Mouse (Mus musculus): ENCODE measurements at regions not wholly inside any gene's neighbourhood (a gene's known extent, or its start where the extent isn't known, plus 50 kb on each side); places are given as distances from the start of the nearest gene placed in this dataset.

DNA sequence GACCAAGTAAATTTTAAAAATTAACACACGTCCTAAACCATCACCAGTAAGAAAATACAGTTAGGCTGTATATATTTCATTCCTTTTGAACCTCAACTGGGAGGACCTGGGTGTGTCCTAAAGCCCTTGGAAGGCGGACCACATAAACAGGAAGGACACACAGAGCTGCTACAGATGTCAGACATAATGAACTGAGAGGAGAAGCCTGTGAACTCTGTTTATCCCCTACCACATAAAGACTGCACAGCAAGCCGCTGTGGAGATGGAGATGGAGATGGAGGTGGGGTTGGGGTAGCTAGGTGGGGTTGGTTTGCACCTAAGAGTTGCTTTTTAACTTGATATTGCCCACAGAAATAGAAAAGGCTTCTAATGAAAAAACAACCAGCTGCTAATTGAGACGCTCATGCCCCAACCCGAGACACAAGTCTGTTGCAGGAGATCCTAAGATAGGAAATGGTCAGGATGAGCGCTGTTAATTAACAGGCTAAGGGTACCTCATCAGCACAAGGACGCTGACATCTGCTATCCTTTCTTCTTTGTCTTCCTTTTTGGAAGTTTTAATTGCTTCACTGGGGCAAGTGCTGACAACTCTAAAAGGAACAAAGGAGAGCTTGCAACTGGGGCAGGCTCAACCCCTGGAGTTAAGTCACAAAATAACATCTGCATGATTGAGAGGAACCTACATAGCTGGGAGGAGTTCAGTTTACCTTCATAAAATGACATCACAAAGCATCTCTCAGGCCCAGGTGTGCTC lies 119.3 kb upstream of the Lyplal1 start:
- DNase-seq (ENCODE audit: low spot score): no peak

DNA sequence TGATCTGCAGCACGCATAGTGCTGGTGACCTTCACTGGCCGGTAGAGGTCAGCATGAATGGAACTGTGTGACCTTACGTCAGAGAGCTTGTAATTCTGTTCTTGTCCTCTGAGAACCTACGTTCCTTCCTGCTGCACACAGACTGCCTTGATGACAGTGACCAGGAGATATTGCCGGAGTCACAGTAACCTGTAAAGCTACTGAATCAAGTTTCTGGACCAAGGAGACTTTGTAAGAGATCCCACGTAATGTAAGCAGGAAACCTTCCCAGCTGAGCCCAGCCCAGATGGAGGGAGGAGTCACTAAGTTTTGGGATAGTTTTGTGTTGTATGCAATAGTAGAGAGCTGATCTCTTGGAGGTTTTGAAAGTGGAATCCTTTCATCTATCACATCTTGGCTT lies 117.4 kb upstream of the Lyplal1 start:
- DNase-seq (ENCODE audit: low spot score): no peak

DNA sequence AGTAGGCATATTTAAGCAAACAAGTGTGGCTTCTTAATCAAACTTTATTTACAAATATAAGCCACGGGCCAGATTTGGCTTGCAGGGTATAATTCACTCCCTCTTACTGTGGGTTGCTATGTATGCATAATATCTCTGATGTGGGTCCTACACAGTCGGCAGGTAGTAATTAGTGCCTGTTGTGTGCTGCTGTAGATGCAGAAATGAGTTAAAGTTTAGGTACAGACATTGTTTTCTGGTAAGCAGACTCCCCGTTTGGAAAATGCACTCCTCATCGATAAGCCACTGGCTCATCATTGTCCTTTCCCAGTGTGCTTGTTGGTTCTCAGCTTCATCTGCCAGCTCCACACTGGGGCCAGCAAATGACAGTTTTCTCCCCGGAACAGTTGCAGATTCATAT lies 113.4 kb upstream of the Lyplal1 start:
- no peak for DNase-seq (ENCODE audit: low spot score)

DNA sequence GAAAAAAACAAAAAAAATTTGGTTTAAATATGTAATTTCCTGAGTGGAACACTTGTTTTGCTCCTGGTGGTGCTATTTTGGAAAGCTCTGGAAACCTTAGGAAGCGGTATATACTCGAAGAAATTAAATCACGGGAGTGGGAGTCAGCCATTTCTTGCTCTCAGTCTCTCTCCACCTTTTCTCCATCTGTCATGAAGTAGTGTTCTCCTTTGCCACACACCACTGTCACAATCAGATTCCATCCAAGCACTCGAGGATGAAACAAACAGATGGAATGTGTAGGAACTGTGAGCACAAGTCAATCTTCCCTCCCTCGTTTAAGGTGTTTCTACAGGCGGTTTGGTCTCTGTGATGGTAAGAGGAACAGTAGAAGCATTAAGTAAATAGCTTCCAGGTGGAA lies 112.7 kb upstream of the Lyplal1 start:
- no peak for DNase-seq (ENCODE audit: low spot score)

DNA sequence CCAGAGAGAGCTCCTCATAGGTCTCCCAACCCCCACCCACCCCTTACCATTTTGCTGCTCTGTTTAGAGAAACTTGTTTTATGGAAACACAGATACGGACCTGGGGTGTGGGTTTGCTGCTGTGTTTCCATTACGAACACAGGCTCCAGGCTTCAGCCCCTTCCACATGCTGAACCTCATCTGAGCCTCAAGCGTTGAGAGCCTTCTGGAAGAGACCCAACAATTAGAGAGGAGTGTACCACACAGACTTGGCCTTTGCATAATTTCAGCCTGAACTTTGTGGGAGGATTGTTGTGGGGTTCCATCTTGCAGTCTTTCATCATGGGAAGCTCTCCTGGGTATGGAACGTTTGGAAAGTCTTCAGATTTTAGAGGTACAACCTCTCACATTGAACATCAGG lies 111.3 kb upstream of the Lyplal1 start:
- DNase-seq (ENCODE audit: low spot score): no peak

DNA sequence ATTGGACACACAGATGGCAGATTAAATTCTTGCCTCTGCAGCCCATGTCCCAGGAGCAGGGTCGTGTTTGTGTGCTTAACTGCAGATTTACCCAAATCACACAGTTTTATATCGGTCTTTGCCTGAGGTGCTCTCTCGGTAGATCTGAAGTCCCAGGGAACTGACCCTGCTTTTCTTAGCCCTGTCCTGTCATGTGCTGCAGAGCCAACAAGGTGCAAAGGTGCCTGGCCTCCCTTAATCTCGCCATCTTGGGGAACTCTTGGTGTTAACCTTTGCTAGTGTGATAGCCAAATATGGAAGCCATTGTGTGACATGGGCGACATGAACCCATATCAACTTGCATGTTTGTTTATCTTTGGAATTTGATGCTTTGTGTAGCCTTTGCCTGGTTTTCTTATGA lies 107.1 kb upstream of the Lyplal1 start:
- no peak for DNase-seq (ENCODE audit: low spot score)

DNA sequence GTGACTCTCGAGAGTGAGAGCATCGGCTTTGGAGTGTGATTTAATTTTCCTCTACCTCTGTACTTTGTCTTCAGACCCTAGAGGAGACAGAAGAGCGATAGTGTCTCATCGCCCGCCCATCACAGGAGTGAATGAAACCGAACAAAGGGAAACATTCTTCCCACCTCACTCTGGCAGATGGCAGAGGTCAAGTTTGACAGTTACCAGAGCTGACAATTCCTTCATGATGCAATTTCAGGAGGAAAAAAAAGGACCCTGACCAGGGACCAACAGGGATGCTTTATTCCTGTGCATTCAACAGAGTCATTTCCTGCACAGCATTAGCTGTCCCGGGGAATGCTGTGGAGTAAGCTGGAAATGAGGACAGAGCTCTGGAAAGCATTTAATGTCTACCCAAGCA lies 106.3 kb upstream of the Lyplal1 start:
- DNase-seq (ENCODE audit: low spot score): no peak

DNA sequence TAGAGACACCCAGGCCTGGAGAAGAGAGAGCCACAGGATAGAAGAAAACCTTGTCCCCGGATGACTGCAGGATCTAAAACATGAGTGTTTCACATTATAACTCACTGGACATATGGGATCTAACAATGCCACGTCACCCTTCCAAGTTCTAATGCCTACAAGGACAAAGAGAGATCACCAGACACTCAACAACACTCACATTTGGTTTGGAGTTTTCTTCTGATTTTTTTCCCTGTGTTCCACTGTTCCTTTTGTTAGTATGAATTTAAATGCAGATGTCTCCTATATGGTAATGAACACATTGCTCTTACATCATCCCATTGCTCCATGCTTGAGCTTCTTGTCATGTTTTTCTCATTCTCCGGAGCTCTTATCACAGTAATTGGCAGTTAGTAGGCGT lies 101.9 kb upstream of the Lyplal1 start:
- no peak for DNase-seq (ENCODE audit: low spot score)

DNA sequence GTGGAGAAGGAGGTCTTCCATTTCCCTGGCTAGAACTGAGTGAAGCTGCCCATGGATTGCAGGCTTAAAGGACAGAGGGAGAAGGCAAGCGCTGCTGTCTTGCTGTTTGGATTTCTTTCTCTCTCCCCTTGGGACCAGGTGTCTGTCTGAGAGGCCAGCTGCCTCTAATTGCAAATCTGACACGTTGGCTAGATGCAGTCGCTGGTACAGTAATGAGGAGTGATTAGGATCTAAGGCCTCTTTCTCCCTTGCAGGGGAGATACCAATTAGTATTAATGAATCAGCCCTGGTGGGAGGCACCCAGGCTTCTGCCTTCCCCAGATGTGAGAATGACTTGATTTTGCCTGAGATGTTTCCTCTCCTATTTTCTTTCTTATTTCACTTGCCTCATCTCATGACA lies 100.1 kb upstream of the Lyplal1 start:
- no peak for DNase-seq (ENCODE audit: low spot score)

DNA sequence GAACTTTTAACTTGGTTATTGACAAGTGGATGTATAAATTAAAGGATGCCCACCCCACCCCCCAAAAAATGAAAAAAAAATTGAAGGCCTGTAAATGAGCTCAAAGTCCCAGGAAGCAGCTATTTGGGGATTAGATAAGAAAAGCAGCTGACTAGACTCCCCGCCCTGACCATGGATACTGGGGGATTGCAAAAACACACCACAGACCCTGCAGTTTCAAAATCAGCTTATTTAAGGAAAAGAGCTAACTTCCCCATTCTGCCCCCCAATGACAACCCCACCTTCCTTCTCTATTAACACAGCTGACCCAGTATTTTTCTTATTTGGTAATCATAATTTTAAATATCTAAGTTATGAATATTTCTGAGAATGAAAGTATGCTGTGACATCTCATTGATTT lies 87.0 kb upstream of the Lyplal1 start:
- DNase-seq (ENCODE audit: low spot score): no peak

DNA sequence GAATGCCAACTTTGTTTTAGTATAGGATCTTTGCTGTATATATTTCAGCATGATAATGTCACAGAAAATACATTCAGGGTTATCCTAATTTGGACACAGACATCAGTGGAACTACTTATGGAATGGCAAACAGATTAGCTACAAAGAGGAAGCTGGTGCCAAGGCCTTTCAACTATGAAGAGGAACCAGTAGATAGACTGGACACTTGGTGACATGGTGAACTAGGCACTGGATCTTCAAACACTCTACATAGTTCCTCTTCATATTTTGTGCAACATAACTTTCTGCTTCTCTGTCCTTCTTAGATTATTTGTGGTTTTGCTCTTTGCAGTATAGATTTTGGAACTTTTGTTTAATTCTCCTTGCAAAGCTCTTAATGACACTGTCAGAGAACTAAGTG lies 85.4 kb upstream of the Lyplal1 start:
- DNase-seq (ENCODE audit: low spot score): no peak

DNA sequence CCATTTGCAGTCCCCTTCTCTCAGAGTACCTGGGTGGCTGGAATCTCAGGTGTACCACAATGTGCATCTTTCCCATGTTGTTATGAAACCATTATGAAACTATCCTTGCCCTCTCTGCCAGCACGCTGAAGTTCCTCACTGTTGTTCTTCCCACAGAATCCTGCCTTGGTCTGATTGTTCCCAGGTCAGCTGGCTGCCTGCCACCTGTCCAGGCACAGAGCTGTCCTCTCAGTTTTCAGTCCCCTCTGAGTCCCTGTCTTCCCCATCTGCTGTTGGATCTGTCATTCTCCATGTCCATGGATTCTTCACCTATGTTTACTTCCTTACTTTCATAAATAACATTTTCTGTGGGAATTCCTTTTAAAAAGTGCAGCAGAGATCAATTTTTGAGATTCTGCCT lies 81.3 kb upstream of the Lyplal1 start:
- DNase-seq (ENCODE audit: low spot score): no peak

DNA sequence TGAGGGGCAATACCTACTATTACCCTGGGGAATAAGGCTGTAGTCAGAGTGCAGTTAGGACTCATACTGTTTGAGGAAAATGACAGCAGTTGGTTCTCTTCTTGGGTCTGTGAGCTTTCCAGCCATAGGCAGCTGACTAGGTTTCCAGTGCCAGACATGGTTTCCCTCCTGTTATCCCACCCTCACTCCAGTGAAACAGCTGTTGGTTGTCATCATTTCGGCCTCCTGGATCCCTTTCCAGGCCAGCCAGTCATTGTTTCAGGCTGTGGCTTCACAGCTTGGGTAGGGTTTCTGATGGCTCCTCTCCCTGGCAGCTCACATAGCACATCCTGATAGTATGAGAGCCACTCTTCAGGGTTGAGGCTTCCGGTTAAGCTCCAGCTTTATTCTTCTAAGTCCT lies 79.9 kb upstream of the Lyplal1 start:
- no peak for DNase-seq (ENCODE audit: low spot score)

DNA sequence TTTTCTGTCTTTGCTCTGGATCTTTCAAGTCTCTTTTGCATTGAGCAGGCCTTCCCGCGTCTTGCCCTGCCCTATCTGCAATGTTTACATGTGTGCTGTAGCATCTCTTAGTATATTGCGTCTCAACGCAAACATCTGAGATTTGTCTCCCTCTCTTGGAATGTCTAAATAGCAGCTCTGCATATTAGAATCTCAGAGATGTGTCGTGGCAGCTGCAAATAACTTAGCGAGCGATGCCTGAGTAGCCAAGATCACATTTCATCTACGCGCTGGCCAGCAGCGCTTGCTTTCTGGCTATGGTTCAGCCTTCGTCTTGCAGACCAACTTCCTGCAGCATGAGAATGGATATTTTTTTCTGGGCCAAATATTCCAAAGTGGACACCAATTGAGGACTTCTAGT lies 72.3 kb upstream of the Lyplal1 start:
- peak; percentile 5 for DNase-seq (ENCODE audit: low spot score)

DNA sequence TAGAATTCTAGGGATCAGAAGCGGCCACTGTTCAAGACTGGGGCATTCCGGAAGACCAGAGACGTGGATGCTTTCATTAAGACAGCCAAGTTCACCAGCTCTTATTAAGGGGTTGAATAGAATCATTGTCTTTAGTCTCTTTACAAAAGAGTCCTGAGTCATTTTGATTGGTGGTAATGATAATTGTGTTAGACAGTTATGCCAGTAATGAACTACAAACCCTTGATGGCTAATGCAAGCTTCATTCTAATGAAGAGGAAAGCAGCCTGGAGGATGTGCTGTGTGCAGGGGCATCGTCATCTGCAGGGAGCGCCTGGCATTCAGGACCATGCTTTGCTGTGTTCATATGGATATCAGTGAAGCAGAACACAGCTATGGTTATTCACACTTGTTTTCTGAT lies 70.3 kb upstream of the Lyplal1 start:
- no peak for DNase-seq (ENCODE audit: low spot score)

DNA sequence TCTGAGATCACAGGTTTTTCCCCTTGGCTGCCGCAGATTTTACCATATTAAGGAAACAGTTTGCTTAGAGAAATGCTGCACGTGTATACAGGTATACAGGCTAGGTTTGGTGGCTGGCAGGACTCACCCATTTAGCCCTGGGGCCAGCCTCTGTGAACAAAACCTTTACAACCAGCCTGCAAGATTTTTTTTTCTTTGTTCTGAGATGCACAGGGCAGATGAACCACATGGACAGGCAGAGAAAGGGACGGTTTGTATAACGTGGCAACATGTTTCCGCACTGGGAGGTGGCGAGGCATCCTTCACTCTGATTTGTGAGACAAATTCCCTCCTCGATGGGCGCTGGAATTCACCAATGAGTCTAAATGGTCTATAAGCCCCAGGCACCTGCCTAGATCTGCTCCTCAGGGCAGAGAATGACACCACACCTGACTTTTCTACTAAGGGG lies 66.1 kb upstream of the Lyplal1 start:
- DNase-seq (ENCODE audit: low spot score): no peak

DNA sequence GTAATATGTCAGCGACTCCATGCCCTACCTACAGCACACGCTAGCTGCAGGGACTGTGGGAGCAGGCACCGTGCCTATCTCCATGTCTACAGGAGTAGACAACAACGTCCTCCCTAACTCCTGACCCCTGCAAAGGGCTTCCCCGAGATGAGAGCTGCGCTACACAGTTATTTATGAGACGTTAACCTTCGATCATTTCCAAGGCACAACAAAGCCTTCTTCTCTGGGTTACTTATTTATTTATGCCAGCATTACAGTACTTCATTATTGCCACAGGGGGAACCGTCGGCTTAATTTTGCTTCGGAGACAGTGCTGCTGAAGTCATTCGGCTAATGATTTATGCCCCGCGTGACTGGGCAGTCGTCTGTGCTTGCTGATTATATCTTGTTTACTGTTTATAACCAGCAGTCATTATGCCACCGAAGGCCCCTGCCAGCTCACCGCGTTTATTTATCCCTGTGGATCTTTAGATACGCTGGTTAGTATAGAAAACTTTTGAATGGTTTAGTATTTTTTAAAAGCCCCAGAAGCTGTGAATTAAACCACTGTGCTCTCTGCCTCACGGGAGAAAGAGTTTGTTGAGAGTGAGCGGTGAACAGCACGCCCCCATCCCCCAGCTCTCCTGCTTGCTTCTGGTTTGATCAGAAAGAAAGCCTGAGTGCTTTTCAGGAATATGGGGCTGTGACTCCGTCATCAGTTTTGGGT lies 65.5 kb upstream of the Lyplal1 start:
- DNase-seq (ENCODE audit: low spot score): peak; percentile 24

DNA sequence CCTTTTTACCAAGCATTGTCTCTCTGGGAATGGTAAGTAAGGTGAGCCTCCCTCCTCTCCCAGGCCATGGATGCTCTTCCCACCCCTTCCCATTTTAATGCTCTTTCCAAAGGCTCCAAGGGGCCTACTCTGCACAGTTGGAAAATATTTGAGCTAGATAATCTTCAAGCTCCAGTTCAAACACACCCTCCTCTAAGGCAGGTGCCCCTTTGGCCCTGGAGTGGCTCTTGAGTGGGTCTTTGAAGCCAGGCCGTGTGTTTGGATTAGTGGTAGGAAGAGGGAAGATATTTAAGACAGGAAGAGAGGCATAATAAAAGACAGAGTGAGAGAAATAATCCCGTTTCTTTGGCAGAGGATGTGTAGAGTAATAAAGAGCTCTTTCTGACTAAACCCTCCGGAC lies 59.9 kb upstream of the Lyplal1 start:
- DNase-seq (ENCODE audit: low spot score): no peak

DNA sequence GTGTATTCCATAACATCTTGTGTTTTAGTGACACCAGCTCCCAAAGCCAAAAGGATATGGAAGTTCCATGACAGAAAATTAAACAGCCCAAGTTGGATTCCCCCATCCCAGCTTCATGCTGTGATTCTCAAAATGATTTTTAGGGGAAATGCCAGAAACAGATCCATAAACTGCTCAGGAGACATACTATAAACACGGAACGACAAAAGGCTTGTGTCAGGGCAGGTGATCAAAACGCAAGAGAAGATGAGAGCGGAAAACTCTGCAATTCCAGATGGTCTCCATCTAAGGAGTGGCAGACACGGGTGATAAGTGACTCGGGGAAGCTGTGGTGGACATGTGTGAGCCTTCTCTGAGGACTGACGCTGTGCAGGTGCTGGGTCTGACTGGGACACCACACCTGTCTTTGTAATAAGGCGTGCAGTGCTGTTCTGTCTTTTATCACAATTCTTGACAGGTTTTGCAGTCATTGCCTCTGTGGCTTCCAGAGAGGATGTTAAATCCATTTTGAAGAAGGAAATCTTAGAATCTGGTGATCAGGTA lies 56.4 kb upstream of the Lyplal1 start:
- no peak for DNase-seq (ENCODE audit: low spot score)

DNA sequence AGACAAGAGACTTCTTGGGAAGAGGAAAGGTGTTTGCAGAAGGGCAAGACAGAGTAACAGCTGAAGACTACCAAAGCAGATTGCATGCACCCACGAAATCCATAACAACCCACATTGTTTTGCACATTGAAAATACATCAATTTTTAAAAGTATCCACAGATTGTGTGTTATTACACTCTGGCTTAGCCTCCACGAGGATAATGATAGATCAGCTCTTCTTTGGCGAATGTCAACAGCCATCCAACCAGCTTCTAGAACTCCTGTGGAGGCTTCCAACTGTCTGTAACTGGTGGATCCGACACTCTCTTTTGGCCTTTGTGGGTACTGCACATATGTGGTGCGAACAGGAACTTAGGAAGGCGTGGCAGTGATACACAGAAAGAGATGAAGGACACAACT lies 54.6 kb upstream of the Lyplal1 start:
- no peak for DNase-seq (ENCODE audit: low spot score)
